Mouse (Mus musculus): ENCODE results near the gene Themis.

Themis gene

GRCm38 (mm10) chr10:28811928-28812570, 143.9 kb downstream of the Themis start:
- no peak for DNase-seq

- no peak for DNase-seq
These were observed 144.4 kb downstream of the Themis start for GRCm38 (mm10) chr10:28812571-28812936.

- no peak for DNase-seq
These were observed 148.0 kb downstream of the Themis start for GRCm38 (mm10) chr10:28816160-28816559.

- no peak for DNase-seq
These were observed 154.2 kb downstream of the Themis start for GRCm38 (mm10) chr10:28822320-28822719.

- no peak for DNase-seq
These were observed 174.4 kb downstream of the Themis start for GRCm38 (mm10) chr10:28842605-28843004.

- DNase-seq: peak; percentile 56
These were observed 175.9 kb downstream of the Themis start for GRCm38 (mm10) chr10:28843755-28844717.

- no peak for DNase-seq
These were observed 188.0 kb downstream of the Themis start for GRCm38 (mm10) chr10:28856154-28856553.

GRCm38 (mm10) chr10:28870580-28871354, 202.6 kb downstream of the Themis start:
- no peak for DNase-seq

- no peak for DNase-seq
These were observed 206.4 kb downstream of the Themis start for GRCm38 (mm10) chr10:28874605-28875004.

GRCm38 (mm10) chr10:28887643-28888042, 219.5 kb downstream of the Themis start:
- no peak for DNase-seq

- DNase-seq: no peak
These were observed 222.7 kb downstream of the Themis start for GRCm38 (mm10) chr10:28890886-28891285.

GRCm38 (mm10) chr10:28898351-28898750, 230.2 kb downstream of the Themis start:
- DNase-seq: no peak
